29 mouse cellular contexts compared by ENCODE assay signal in the genomic region with DNA sequence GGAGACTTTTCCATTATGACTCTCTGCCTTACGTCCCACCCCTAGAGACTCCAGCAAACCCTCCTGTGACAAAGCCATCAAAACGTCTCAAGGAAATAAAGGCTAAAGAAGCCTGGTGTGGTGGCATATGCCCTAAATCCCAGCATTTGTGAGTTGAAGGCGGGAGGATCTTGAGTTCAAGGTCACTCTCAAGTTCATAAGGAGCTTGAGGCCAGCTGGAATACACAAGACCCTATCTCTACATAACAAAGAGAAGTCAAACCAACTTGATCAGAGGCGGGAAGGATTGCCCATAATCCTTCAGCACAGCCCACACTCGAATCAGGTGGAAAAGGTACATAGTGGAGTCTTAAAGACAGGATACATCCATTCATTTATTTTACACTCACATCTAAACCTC. TPM values are rescaled to one million over a fixed set of nuclear protein-coding genes. Genes with fewer than 3 reads are reported as not detected.
DNase-seq lines count a peak whose midpoint lies in the region; ATAC-seq and TF ChIP-seq lines count a peak whose summit lies in the region.
"Had no signal": no experiment of that assay in that cellular context is flagged by ENCODE, and none has a peak within 500 bp of the region (broad histone marks: within the 10 kb centered on the region; RNA-seq: fewer than 3 reads in every experiment).

No protein-coding gene starts in this region.

- H3K79me2 ChIP-seq in liver, adult 2 months (ENCODE audit: control insufficient read depth, insufficient read depth, low read length): no peaks in the 10 kb centered on the region; the same call in 1 of the 2 replicates

- H3K4me1 ChIP-seq in liver, adult 2 months (ENCODE audit: control insufficient read depth, insufficient read depth, low read length): peaks cover 31% of the 10 kb centered on the region
- no peaks in the 10 kb centered on the region for H3K4me1 ChIP-seq in liver, embryonic 12.5 days
- no peaks in the 10 kb centered on the region for H3K4me1 ChIP-seq in lung, adult 2 months (ENCODE audit: control insufficient read depth, insufficient read depth, low read length)
- H3K4me1 ChIP-seq: embryonic facial prominence, embryonic 10.5 days; embryonic facial prominence, embryonic 13.5 days; forebrain, embryonic 12.5 days; hindbrain, embryonic 12.5 days; hindbrain, embryonic 15.5 days had no signal

- no peak overlapping the region for H3K9ac ChIP-seq in liver, adult 2 months (ENCODE audit: low read depth, low read length)
- H3K9ac ChIP-seq in liver, embryonic 12.5 days: no peak overlapping the region
- H3K9ac ChIP-seq: forebrain, embryonic 15.5 days; hindbrain, embryonic 12.5 days; hindbrain, embryonic 15.5 days had no signal

- H3K9me3 ChIP-seq in liver, embryonic 12.5 days (replicated peaks): no peaks in the 10 kb centered on the region
- H3K9me3 ChIP-seq: embryonic facial prominence, embryonic 10.5 days; embryonic facial prominence, embryonic 13.5 days; forebrain, embryonic 12.5 days; forebrain, embryonic 15.5 days; G1E; hindbrain, embryonic 12.5 days; hindbrain, embryonic 15.5 days had no signal

- H3K27ac ChIP-seq in liver, adult 2 months (replicated peaks; ENCODE audit: insufficient read depth, low read depth, low read length): peak overlapping the region; percentile 65
- H3K27ac ChIP-seq in liver, embryonic 12.5 days: no peak overlapping the region
- H3K27ac ChIP-seq: embryonic facial prominence, embryonic 10.5 days; embryonic facial prominence, embryonic 13.5 days; forebrain, embryonic 12.5 days; forebrain, embryonic 15.5 days; heart, adult 2 months; hindbrain, embryonic 12.5 days; hindbrain, embryonic 15.5 days had no signal

- H3K27me3 ChIP-seq in liver, adult 2 months (ENCODE audit: control insufficient read depth, insufficient read depth, low read length): no peaks in the 10 kb centered on the region
- H3K27me3 ChIP-seq in liver, embryonic 12.5 days (replicated peaks): peaks cover 10% of the 10 kb centered on the region
- H3K27me3 ChIP-seq: embryonic facial prominence, embryonic 13.5 days; forebrain, embryonic 15.5 days; hindbrain, embryonic 12.5 days; hindbrain, embryonic 15.5 days; Patski had no signal

- 84% methylated on average over 5 of the region's 5 CpGs for WGBS in liver, adult 2 months
- WGBS in liver, embryonic 12.5 days (ENCODE audit: insufficient replicate concordance): 61% methylated on average over 5 of the region's 5 CpGs
- 68% methylated on average over 5 of the region's 5 CpGs for WGBS in lung, adult 2 months

- no peak for ATAC-seq in liver, embryonic 12.5 days
- no peak for ATAC-seq in monocyte, adult 5-6 weeks (replicated peaks; ENCODE audit: insufficient number of reproducible peaks, low FRiP score, low TSS enrichment, poor library complexity, severe bottlenecking)
- ATAC-seq: forebrain, embryonic 15.5 days; Patski had no signal

- peaks cover 13% of the 10 kb centered on the region for H3K36me3 ChIP-seq in liver, adult 2 months (ENCODE audit: control insufficient read depth, insufficient read depth, low read length)
- H3K36me3 ChIP-seq in liver, embryonic 12.5 days: no peaks in the 10 kb centered on the region
- H3K36me3 ChIP-seq: embryonic facial prominence, embryonic 10.5 days; embryonic facial prominence, embryonic 13.5 days; forebrain, embryonic 12.5 days; forebrain, embryonic 15.5 days; G1E; hindbrain, embryonic 12.5 days; hindbrain, embryonic 15.5 days had no signal

- no peak for TF ChIP-seq CTCF in liver, adult 2 months (IDR thresholded peaks at IDR 0.05; ENCODE audit: low read depth, low read length)
- TF ChIP-seq CTCF in lung, adult 2 months (IDR thresholded peaks at IDR 0.05; ENCODE audit: insufficient read depth, low read length): no peak

- no peak overlapping the region for H3K4me2 ChIP-seq in liver, embryonic 12.5 days
- H3K4me2 ChIP-seq: embryonic facial prominence, embryonic 13.5 days; forebrain, embryonic 12.5 days; forebrain, embryonic 15.5 days; heart, embryonic 11.5 days; hindbrain, embryonic 12.5 days; hindbrain, embryonic 15.5 days had no signal

- H3K4me3 ChIP-seq in liver, adult 2 months (ENCODE audit: insufficient read depth, low read depth, low read length): no peak overlapping the region
- H3K4me3 ChIP-seq in liver, embryonic 12.5 days: no peak overlapping the region
- no peak overlapping the region for H3K4me3 ChIP-seq in lung, adult 2 months (replicated peaks; ENCODE audit: extremely low read depth, low read depth, low read length)
- H3K4me3 ChIP-seq: embryonic facial prominence, embryonic 10.5 days; embryonic facial prominence, embryonic 13.5 days; erythroblast, embryonic 14.5 days; forebrain, embryonic 12.5 days; forebrain, embryonic 15.5 days; heart, adult 2 months; hindbrain, embryonic 12.5 days; hindbrain, embryonic 15.5 days had no signal

- no peak for DNase-seq in liver, adult 2 months (ENCODE audit: extremely low read depth, low read depth, low spot score)
- peak; percentile 87 for DNase-seq in ES-CJ7 (ENCODE audit: low read depth, low spot score)
- DNase-seq in WW6 (ENCODE audit: low read depth, low spot score): peak; percentile 61
- DNase-seq in lung, adult 2 months: no peak
- no peak for DNase-seq in right cerebral cortex, adult 18-20 months
- DNase-seq: adrenal gland, postnatal 10 days; adrenal gland, postnatal 36 days; B cell, adult 2 months; cerebellum, adult 11 months; cerebellum, adult 2 months; cerebellum, adult 9-11 months; cerebellum, postnatal 25 days; embryo, embryonic 11 days; gastrocnemius, postnatal 25 days; heart, adult 2 months had no signal

- no peak for TF ChIP-seq POLR2A in liver, adult 2 months (IDR thresholded peaks at IDR 0.05; ENCODE audit: extremely low read depth, insufficient read depth, low read length)
- TF ChIP-seq POLR2A in lung, adult 2 months (IDR thresholded peaks at IDR 0.05; ENCODE audit: borderline replicate concordance, extremely low read depth, low read depth, low read length): no peak

RNA-seq across cellular contexts. Expression of gene Nnmt, which starts 7.5 kb away (rescaled TPM):
- 306 and 460 TPM in 2 replicates for total RNA-seq in liver, adult 2 months (2014; rRNA removed)
- polyA plus RNA-seq in liver, adult 2 months (2012; rRNA removed): 45.7 and 126 TPM in 2 replicates
- 0.43 and 0.59 TPM in 2 replicates for polyA plus RNA-seq in liver, embryonic 12.5 days (2016; fragmentation: Nextera tagmentation; extraction: Ambion mirVana)
- not detected in 3 replicates for total RNA-seq in monocyte, adult 5-6 weeks (2017)
- polyA plus RNA-seq in lung, adult 2 months (2012; rRNA removed): 5.1 and 5.5 TPM in 2 replicates
- total RNA-seq: CH12.LX; hematopoietic stem cell, adult 5-6 weeks had no signal
- polyA plus RNA-seq: erythroblast, embryonic 14.5 days; G1E had no signal

Comparison
In these comparisons a context has a peak if more than half of its experiments do, and no peak if none do; other contexts are left out.
1. DNase-seq: peak in ES-CJ7 (single experiment) and WW6 (single experiment); none in liver, adult 2 months (single experiment), lung, adult 2 months (single experiment) and right cerebral cortex, adult 18-20 months (single experiment).